Mouse (Mus musculus): Measurements from ENCODE around the gene Stk33. TPM values are rescaled to one million over a fixed set of nuclear protein-coding genes. Genes with fewer than 3 reads are reported as not detected.

The Stk33 gene
- total RNA-seq (2014; fragmentation: Nextera tagmentation): not detected in 2 replicates
- not detected in 2 replicates for total RNA-seq (2017)

DNA sequence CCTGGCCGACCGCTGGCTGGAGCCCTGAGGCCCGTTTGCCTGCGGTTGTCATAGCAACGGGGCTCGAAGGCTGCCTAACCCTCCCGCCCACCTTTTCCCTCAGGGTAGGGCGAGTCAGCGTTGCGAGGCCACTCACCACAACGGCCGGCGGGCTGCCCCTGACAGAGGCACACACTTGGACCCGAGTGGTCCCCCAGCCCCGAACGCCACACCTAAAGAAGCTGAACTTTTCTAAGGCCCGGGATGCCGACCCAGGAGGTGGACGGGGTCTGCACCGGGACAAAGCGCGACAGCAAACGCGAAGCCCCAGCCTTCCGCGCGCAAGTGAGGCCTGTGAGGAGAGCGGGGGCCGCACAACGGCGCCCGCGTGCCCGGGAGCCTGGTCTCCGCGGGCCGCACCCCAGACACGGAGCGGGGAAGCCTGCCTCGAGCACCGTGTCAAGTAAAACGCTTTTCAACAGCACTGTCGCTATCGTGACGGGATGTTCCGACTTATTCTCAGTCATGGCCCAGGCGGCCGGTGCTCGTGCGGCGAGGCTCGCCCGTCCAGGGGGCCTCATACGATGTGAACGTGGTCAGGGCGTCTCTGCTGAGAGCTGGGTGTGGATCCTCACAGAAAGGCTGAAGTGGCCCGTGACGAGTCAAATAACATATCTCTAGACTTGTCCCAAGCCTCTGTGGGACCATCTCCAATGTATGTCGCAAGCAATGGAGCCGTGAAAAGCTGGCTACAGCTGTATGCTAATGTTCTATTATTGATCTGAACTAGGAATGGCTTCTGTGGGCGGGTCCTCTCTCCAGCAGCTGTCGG, at the start of gene Stk33:
Gene Stk33 (minus strand): TSS at position 301 of the 811 bp plus-strand sequence.
- ATAC-seq (replicated peaks; ENCODE audit: low FRiP score, low TSS enrichment, poor library complexity, severe bottlenecking): 0 out of 2 replicates have a peak, but pooled peaks have one; percentile 26

GRCm38 (mm10) chr7:109484221-109484620, 45.3 kb upstream of the Stk33 start:
- ATAC-seq (replicated peaks; ENCODE audit: low FRiP score, low TSS enrichment, poor library complexity, severe bottlenecking): no peak

- ATAC-seq (replicated peaks; ENCODE audit: low FRiP score, low TSS enrichment, poor library complexity, severe bottlenecking): no peak
Observed at GRCm38 (mm10) chr7:109480765-109481197, 41.9 kb upstream of the Stk33 start.

DNA sequence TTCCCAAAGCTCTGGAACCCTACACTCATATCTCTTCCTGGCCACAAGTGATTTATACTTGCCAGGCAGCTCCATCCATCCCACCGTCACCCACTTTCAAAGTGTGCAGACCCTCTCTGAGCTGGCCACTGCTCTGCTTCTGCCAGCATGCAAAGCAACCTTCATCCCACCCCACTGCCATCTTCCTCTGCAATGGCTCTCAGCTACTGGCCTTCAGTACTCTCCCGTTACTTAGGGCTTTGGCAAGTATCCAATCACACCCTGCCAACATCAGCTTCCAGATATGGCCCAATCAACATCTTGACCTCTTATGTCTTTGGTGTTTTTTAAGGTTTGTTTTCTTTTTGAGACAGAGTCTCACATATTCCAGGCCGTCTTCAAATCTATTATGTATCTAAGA, 39.0 kb upstream of the Stk33 start:
- no peak for ATAC-seq (replicated peaks; ENCODE audit: low FRiP score, low TSS enrichment, poor library complexity, severe bottlenecking)

DNA sequence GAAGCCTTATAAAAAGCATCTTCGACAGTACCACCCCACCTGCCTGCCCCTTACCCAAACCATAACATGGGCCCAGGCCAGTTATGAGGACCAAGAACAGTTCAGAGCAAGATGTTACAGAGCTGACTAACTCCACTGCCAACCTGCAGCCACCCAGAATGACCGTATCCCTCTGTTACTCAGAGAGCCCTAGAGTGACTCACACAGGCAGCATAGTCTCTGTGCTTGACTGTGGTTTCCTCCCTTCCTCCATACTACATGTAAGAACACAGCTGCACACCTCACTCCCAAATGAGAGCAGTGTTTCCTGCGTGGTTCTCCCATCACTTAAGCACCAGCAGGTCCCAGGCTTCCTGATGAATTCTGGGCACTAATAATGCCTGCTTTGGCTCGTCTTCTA, 31.8 kb upstream of the Stk33 start:
- ATAC-seq (replicated peaks; ENCODE audit: low FRiP score, low TSS enrichment, poor library complexity, severe bottlenecking): no peak

GRCm38 (mm10) chr7:109468262-109468701, 29.4 kb upstream of the Stk33 start:
- no peak for ATAC-seq (replicated peaks; ENCODE audit: low FRiP score, low TSS enrichment, poor library complexity, severe bottlenecking)

- ATAC-seq (replicated peaks; ENCODE audit: low FRiP score, low TSS enrichment, poor library complexity, severe bottlenecking): no peak
Observed at GRCm38 (mm10) chr7:109467591-109467990, 28.7 kb upstream of the Stk33 start.

GRCm38 (mm10) chr7:109460698-109461097, 21.8 kb upstream of the Stk33 start:
- no peak for ATAC-seq (replicated peaks; ENCODE audit: low FRiP score, low TSS enrichment, poor library complexity, severe bottlenecking)

DNA sequence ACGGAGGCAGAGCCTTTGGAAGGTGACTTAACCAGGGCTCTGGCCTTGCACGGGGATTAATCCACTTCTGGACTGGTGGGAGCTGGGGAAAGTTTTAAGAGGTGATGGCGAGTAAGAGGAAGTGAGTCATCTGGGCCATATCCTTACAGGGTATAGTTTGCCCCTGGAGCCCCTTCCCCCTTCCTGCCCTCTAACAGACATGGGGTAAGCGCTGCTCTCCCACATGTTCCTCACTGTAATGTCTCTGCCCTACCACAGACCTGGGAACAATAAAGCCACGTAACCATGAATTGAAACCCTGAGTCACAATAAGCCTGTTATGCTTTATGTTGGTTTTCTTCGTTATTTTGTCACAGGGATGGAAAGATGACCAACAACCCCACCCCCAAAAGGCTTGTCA, 17.7 kb upstream of the Stk33 start:
- no peak for ATAC-seq (replicated peaks; ENCODE audit: low FRiP score, low TSS enrichment, poor library complexity, severe bottlenecking)

DNA sequence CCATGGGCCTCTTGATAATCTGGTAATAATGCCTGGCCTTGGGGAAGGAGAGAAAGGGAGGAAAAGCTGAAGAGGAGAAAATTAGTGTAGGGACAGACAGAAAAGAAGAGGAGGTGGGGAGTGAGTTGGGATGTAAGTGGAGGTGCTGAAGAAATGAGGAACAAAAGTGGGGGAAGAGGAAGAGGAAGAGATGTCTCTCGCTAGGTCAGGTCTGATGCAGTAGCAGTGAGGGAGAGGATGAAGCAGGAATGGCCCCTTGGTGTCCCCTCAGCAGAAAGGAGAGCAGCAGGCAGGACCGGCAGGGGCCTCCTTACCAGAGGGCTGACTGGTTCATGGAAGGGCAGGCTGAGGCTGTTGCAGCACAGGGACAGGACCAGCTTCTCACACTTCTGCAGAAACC, 16.9 kb upstream of the Stk33 start:
- ATAC-seq (replicated peaks; ENCODE audit: low FRiP score, low TSS enrichment, poor library complexity, severe bottlenecking): no peak

- no peak for ATAC-seq (replicated peaks; ENCODE audit: low FRiP score, low TSS enrichment, poor library complexity, severe bottlenecking)
Observed at GRCm38 (mm10) chr7:109454856-109455255, 16.0 kb upstream of the Stk33 start.

- ATAC-seq (replicated peaks; ENCODE audit: low FRiP score, low TSS enrichment, poor library complexity, severe bottlenecking): no peak
Observed at GRCm38 (mm10) chr7:109448060-109448459, 9.2 kb upstream of the Stk33 start.

- ATAC-seq (replicated peaks; ENCODE audit: low FRiP score, low TSS enrichment, poor library complexity, severe bottlenecking): peak; percentile 75
Observed at GRCm38 (mm10) chr7:109445012-109445411, 6.1 kb upstream of the Stk33 start.

DNA sequence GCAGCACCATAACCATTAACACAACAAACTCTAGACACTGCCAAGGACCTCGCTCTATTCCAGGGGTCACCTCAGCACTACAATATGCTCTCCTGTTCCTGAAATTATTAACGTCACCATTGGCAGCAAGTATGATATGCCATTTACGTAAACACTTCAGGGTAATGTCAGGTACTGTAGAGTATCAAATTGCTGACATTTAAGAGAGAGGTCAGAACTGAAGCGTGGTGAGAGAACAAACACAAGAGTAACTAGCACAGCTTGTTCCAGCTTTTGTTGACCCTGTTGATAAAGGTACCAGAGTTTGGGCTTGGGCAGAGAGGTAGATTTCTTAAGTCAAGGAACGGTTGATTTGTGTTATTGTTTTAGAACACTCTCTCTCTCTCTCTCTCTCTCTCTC, 3.9 kb upstream of the Stk33 start:
- ATAC-seq (replicated peaks; ENCODE audit: low FRiP score, low TSS enrichment, poor library complexity, severe bottlenecking): no peak

DNA sequence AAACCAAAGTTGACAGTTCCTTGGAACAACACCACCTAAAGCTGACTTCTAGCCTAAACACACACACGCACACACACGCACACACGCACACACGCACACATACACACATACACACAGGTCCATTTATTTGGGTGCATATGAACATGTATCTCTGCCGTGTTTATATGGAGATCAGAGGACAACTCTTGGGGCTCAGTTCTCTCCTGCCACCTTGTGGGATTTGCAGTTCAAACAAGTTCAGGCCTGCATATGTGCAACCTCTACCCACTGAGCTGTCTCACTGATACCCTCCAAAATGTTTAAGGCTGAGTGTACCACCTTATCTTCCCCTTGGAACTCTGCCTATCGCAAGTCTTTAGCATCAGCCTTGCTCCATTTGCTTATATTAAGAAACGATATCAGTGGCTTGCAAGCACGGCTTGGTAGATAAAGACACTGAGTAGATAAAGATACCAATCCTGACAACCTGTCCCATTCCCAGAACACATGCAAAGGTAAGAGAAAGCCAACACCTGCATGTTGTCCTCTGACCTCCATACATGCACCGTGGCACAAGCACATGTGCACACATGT, 1.9 kb upstream of the Stk33 start:
- ATAC-seq (replicated peaks; ENCODE audit: low FRiP score, low TSS enrichment, poor library complexity, severe bottlenecking): no peak

- no peak for ATAC-seq (replicated peaks; ENCODE audit: low FRiP score, low TSS enrichment, poor library complexity, severe bottlenecking)
Observed at GRCm38 (mm10) chr7:109424422-109425159, 14.3 kb downstream of the Stk33 start.

DNA sequence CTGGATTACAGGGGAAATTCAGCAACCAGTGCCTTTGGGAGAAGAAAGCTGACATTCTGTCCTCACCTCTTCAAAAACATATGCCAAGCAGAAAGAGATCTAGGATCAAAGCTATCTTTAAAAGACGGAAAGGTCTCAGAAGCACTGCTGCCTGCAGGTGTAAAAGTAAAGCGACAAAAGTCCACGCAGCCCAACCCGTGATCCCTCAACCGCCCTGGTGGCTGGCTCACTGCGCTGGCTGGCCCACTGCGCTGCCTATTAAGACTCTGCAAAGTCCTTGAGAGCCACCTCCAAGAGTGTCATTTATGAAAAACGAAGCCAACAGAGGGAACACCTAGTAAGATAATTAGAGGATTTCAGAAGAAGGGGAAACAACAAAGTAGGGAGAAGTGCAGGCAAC, 16.1 kb downstream of the Stk33 start:
- ATAC-seq (replicated peaks; ENCODE audit: low FRiP score, low TSS enrichment, poor library complexity, severe bottlenecking): no peak

- no peak for ATAC-seq (replicated peaks; ENCODE audit: low FRiP score, low TSS enrichment, poor library complexity, severe bottlenecking)
Observed at GRCm38 (mm10) chr7:109405491-109405890, 33.4 kb downstream of the Stk33 start.

GRCm38 (mm10) chr7:109399299-109399698, 39.6 kb downstream of the Stk33 start:
- no peak for ATAC-seq (replicated peaks; ENCODE audit: low FRiP score, low TSS enrichment, poor library complexity, severe bottlenecking)

- no peak for ATAC-seq (replicated peaks; ENCODE audit: low FRiP score, low TSS enrichment, poor library complexity, severe bottlenecking)
Observed at GRCm38 (mm10) chr7:109381131-109381530, 57.8 kb downstream of the Stk33 start.
